Mouse (Mus musculus) megakaryocyte, embryonic 14.5 days (primary cell): ENCODE data around the gene Tmem199.

ENCODE experiments used
- FLI1 ChIP-seq: IDR thresholded peaks from 2 replicates; pipeline ENCODE4 v1.6.1; 2012; ENCODE audit warnings: low read length, inconsistent platforms, mixed read lengths
- GATA1 ChIP-seq: IDR thresholded peaks from 3 replicates; pipeline ENCODE4 v1.6.1; 2012; ENCODE audit warnings: mixed read lengths, low read length, inconsistent platforms, borderline replicate concordance

GRCm38 (mm10) chr11:78547718-78548460 is 35.9 kb upstream of the Tmem199 start:
- no peak for TF ChIP-seq GATA1
- no peak for TF ChIP-seq FLI1
